Mouse (Mus musculus) embryonic facial prominence, embryonic 12.5 days (tissue): Measurements from ENCODE around the gene Prss43. TPM values are rescaled to one million over a fixed set of nuclear protein-coding genes. Genes with fewer than 3 reads are reported as not detected.
A peak's percentile ranks its signal among the peaks of the same experiment; 100 is the strongest.

Experiments used
- ATAC-seq: fragments of 200-750 bp; cut with Nextera tagmentation; 2 replicates; pipeline ENCODE4 v1.8.0; 2017; ENCODE audit not compliant: insufficient number of reproducible peaks, insufficient read depth, low FRiP score, low TSS enrichment
- H3K27ac ChIP-seq: fragments of 300-500 bp; sonication (generic); 2 replicates; pipeline ENCODE4 v1.5.1; 2016; ENCODE audit warnings: mild to moderate bottlenecking
- H3K27me3 ChIP-seq: fragments of 300-500 bp; sonication (generic); 2 replicates; pipeline ENCODE4 v1.6.1; 2016; ENCODE audit warnings: mild to moderate bottlenecking, moderate library complexity
- H3K36me3 ChIP-seq: fragments of 300-500 bp; sonication (generic); 2 replicates; pipeline ENCODE4 v1.6.1; 2016; ENCODE audit warnings: mild to moderate bottlenecking
- H3K4me1 ChIP-seq: fragments of 300-500 bp; sonication (generic); 2 replicates; pipeline ENCODE4 v1.6.1; 2016
- H3K4me2 ChIP-seq: fragments of 300-500 bp; sonication (generic); replicated peaks from 2 replicates; pipeline ENCODE4 v1.6.1; 2016; ENCODE audit warnings: mild to moderate bottlenecking, moderate library complexity
- H3K4me3 ChIP-seq: fragments of 300-500 bp; sonication (generic); 2 replicates; pipeline ENCODE4 v1.5.1; 2016; ENCODE audit warnings: mild to moderate bottlenecking
- H3K9ac ChIP-seq: fragments of 300-500 bp; sonication (generic); 2 replicates; pipeline ENCODE4 v1.6.1; 2016; ENCODE audit warnings: mild to moderate bottlenecking, moderate library complexity
- H3K9me3 ChIP-seq: fragments of 300-500 bp; sonication (generic); 2 replicates; pipeline ENCODE4 v1.6.1; 2016; ENCODE audit warnings: mild to moderate bottlenecking, moderate library complexity
- WGBS: fragments of 180-500 bp; shearing (Covaris S2); methylation state at CpG from one replicate; pipeline ENCODE4 v1.1.7; 2016; 5-methylcytosine and 5-hydroxymethylcytosine counted together
- polyA plus RNA-seq: library from polyadenylated mRNA; unstranded; fragments of >200 nt; fragmentation: Nextera tagmentation; extraction: Ambion mirVana; gene quantifications from 2 replicates; pipeline ENCODE4 v1.2.1, GENCODE M21; 2016

Prss43 gene
- polyA plus RNA-seq, 1 experiment from 2014 or later = not detected

GRCm38 (mm10) chr9:110877353-110877752 is 50.9 kb downstream of the Prss43 start:
- 83% methylated on average over 1 of the region's 1 CpGs for WGBS
- Histone ChIP-seq H3K4me2 (no peak overlapping the region), H3K9me3 (no peaks in the 10 kb centered on the region), H3K27me3 (peaks cover 74% of the 10 kb centered on the region), H3K36me3 (no peaks in the 10 kb centered on the region), H3K27ac (no peak overlapping the region), H3K4me3 (no peak overlapping the region), H3K4me1 (peaks cover 28% of the 10 kb centered on the region), H3K9ac (no peak overlapping the region)
- ATAC-seq = no peak

- Histone ChIP-seq H3K36me3 (no peaks in the 10 kb centered on the region), H3K4me3 (no peak overlapping the region), H3K27me3 (peaks cover 70% of the 10 kb centered on the region), H3K27ac (no peak overlapping the region), H3K4me2 (no peak overlapping the region), H3K9me3 (no peaks in the 10 kb centered on the region), H3K4me1 (peaks cover 28% of the 10 kb centered on the region), H3K9ac (no peak overlapping the region)
- WGBS = 78% methylated on average over 5 of the region's 5 CpGs
- no peak for ATAC-seq
Observed at GRCm38 (mm10) chr9:110877888-110878287, 51.4 kb downstream of the Prss43 start.

GRCm38 (mm10) chr9:110879191-110879920 is 52.9 kb downstream of the Prss43 start, which contains the start of gene Als2cl:
Gene Als2cl (plus strand): TSS chr9:110879870.
- H3K4me1 ChIP-seq = peaks cover 20% of the 10 kb centered on the region
- H3K27ac ChIP-seq = no peak within 1 kb of the TSS
- H3K4me3 ChIP-seq = peak within 1 kb of the TSS; percentile 55
- no peaks in the 10 kb centered on the region for H3K9me3 ChIP-seq
- H3K27me3 ChIP-seq = peaks cover 55% of the 10 kb centered on the region
- no peaks in the 10 kb centered on the region for H3K36me3 ChIP-seq
- peak within 1 kb of the TSS; percentile 93 for H3K4me2 ChIP-seq
- no peak for ATAC-seq
- WGBS = 19% methylated on average over 12 of the region's 12 CpGs
- peak within 1 kb of the TSS; percentile 56 for H3K9ac ChIP-seq

- Histone ChIP-seq H3K4me1 (peaks cover 12% of the 10 kb centered on the region), H3K9me3 (no peaks in the 10 kb centered on the region), H3K27ac (no peak within 1 kb of the TSS), H3K4me2 (peak within 1 kb of the TSS; percentile 93), H3K27me3 (peaks cover 50% of the 10 kb centered on the region), H3K4me3 (peak within 1 kb of the TSS; percentile 55), H3K36me3 (no peaks in the 10 kb centered on the region), H3K9ac (peak within 1 kb of the TSS; percentile 56)
- WGBS = under 1% methylated on average over 40 of the region's 57 CpGs
- ATAC-seq = peak; percentile 57
Observed at GRCm38 (mm10) chr9:110879998-110880561, 53.6 kb downstream of the Prss43 start, which contains the start of gene Tmie. Gene Tmie (minus strand): TSS chr9:110880113.

GRCm38 (mm10) chr9:110880772-110881171 is 54.3 kb downstream of the Prss43 start:
- Histone ChIP-seq H3K4me3 (peak overlapping the region; percentile 55; the same call in 1 of the 2 replicates), H3K4me2 (peak overlapping the region; percentile 93), H3K27me3 (peaks cover 50% of the 10 kb centered on the region), H3K27ac (no peak overlapping the region), H3K36me3 (no peaks in the 10 kb centered on the region), H3K9ac (no peak overlapping the region), H3K4me1 (peaks cover 8% of the 10 kb centered on the region), H3K9me3 (no peaks in the 10 kb centered on the region)
- 80% methylated on average over 4 of the region's 4 CpGs for WGBS
- no peak for ATAC-seq

Other genes with a start within 250 kb of the Prss43 start
- gene Nradd, start 202.2 kb upstream of the Prss43 start, polyA plus RNA-seq = 58.8 and 59.8 TPM in 2 replicates
- 1.2 and 1.7 TPM in 2 replicates for gene Nbeal2, start 172.5 kb upstream of the Prss43 start, polyA plus RNA-seq
- 118 and 120 TPM in 2 replicates for gene Ccdc12, start 170.2 kb upstream of the Prss43 start, polyA plus RNA-seq
- 1.9 and 2.4 TPM in 2 replicates for gene Myl3, start 84.8 kb upstream of the Prss43 start, polyA plus RNA-seq
- gene Pth1r, start 79.5 kb upstream of the Prss43 start, polyA plus RNA-seq = 115 and 117 TPM in 2 replicates
- gene Prss42, start 28.5 kb upstream of the Prss43 start, polyA plus RNA-seq = not detected in 2 replicates
- gene Prss44, start 12.7 kb upstream of the Prss43 start, polyA plus RNA-seq = not detected in 2 replicates
- gene Prss45, start 7.9 kb downstream of the Prss43 start, polyA plus RNA-seq = not detected in 2 replicates
- not detected in 2 replicates for gene Prss46, start 17.8 kb downstream of the Prss43 start, polyA plus RNA-seq
- gene Prss50, start 31.3 kb downstream of the Prss43 start, polyA plus RNA-seq = 0.15 and 0.50 TPM in 2 replicates
- 2.1 and 2.2 TPM in 2 replicates for gene Als2cl, start 53.2 kb downstream of the Prss43 start, polyA plus RNA-seq
- 0.96 and 1.3 TPM in 2 replicates for gene Tmie, start 53.4 kb downstream of the Prss43 start, polyA plus RNA-seq
- gene Fam240a, start 90.2 kb downstream of the Prss43 start, polyA plus RNA-seq = not detected in 2 replicates
- not detected in 2 replicates for gene Tdgf1, start 119.5 kb downstream of the Prss43 start, polyA plus RNA-seq
- gene Lrrc2, start 124.9 kb downstream of the Prss43 start, polyA plus RNA-seq = 0.15 TPM in 1 of 2 replicates, not detected in the other
- gene Rtp3, start 163.9 kb downstream of the Prss43 start, polyA plus RNA-seq = not detected in 2 replicates
- gene Ltf, start 192.6 kb downstream of the Prss43 start, polyA plus RNA-seq = 1.3 and 4.5 TPM in 2 replicates
- 0.92 and 0.93 TPM in 2 replicates for gene Ccrl2, start 230.8 kb downstream of the Prss43 start, polyA plus RNA-seq